Mouse (Mus musculus): ENCODE data around the gene Spop.

The Spop gene

GRCm38 (mm10) chr11:95431344-95431743 lies 17.5 kb downstream of the Spop start:
- no peak for DNase-seq

GRCm38 (mm10) chr11:95432194-95432593 lies 18.3 kb downstream of the Spop start:
- no peak for DNase-seq

GRCm38 (mm10) chr11:95445371-95445770 lies 31.5 kb downstream of the Spop start:
- DNase-seq, result no peak

GRCm38 (mm10) chr11:95446580-95447305 lies 32.9 kb downstream of the Spop start:
- no peak for DNase-seq

- DNase-seq, result no peak
These were observed 34.5 kb downstream of the Spop start for GRCm38 (mm10) chr11:95448346-95448745.

GRCm38 (mm10) chr11:95455331-95455730 lies 41.5 kb downstream of the Spop start:
- no peak for DNase-seq

- DNase-seq, result no peak
These were observed 47.0 kb downstream of the Spop start for GRCm38 (mm10) chr11:95460872-95461271.

- no peak for DNase-seq
These were observed 48.3 kb downstream of the Spop start for GRCm38 (mm10) chr11:95462168-95462567.

- DNase-seq, result no peak
These were observed 53.9 kb downstream of the Spop start for GRCm38 (mm10) chr11:95467731-95468130.

GRCm38 (mm10) chr11:95472942-95473341 lies 59.1 kb downstream of the Spop start:
- no peak for DNase-seq

- no peak for DNase-seq
These were observed 59.6 kb downstream of the Spop start for GRCm38 (mm10) chr11:95473456-95473855.

GRCm38 (mm10) chr11:95476323-95476722 lies 62.4 kb downstream of the Spop start:
- peak; percentile 85 for DNase-seq

- DNase-seq, result no peak
These were observed 65.6 kb downstream of the Spop start for GRCm38 (mm10) chr11:95479458-95479857.

GRCm38 (mm10) chr11:95480662-95481061 lies 66.8 kb downstream of the Spop start:
- DNase-seq, result no peak

- no peak for DNase-seq
These were observed 71.8 kb downstream of the Spop start for GRCm38 (mm10) chr11:95485634-95486033.

GRCm38 (mm10) chr11:95487237-95487636 lies 73.4 kb downstream of the Spop start:
- no peak for DNase-seq

GRCm38 (mm10) chr11:95490104-95490503 lies 76.2 kb downstream of the Spop start:
- DNase-seq, result no peak

- no peak for DNase-seq
These were observed 78.4 kb downstream of the Spop start for GRCm38 (mm10) chr11:95492256-95492655.

- DNase-seq, result no peak
These were observed 79.1 kb downstream of the Spop start for GRCm38 (mm10) chr11:95493010-95493409.

GRCm38 (mm10) chr11:95493950-95494349 lies 80.1 kb downstream of the Spop start:
- DNase-seq, result no peak

GRCm38 (mm10) chr11:95494374-95494773 lies 80.5 kb downstream of the Spop start:
- DNase-seq, result no peak

GRCm38 (mm10) chr11:95495883-95496282 lies 82.0 kb downstream of the Spop start:
- DNase-seq, result no peak

- DNase-seq, result no peak
These were observed 84.0 kb downstream of the Spop start for GRCm38 (mm10) chr11:95497921-95498320.

GRCm38 (mm10) chr11:95500412-95500811 lies 86.5 kb downstream of the Spop start:
- DNase-seq, result no peak

GRCm38 (mm10) chr11:95500836-95501235 lies 87.0 kb downstream of the Spop start:
- no peak for DNase-seq
